Mouse (Mus musculus): Measurements from ENCODE around the gene Crocc2. TPM values are rescaled to one million over a fixed set of nuclear protein-coding genes. Genes with fewer than 3 reads are reported as not detected.

Crocc2 gene
- polyA plus RNA-seq, 1 experiment: 0.01 TPM

- peaks cover 5% of the 10 kb centered on the region for H3K27me3 ChIP-seq (ENCODE audit: control insufficient read depth, insufficient read depth, insufficient read length)
- H3K36me3 ChIP-seq (ENCODE audit: control insufficient read depth, insufficient read depth): no peaks in the 10 kb centered on the region
- H3ac ChIP-seq (ENCODE audit: control insufficient read depth, insufficient read length, low read depth): no peak overlapping the region
- H3K79me2 ChIP-seq (ENCODE audit: control insufficient read depth, insufficient read depth): no peaks in the 10 kb centered on the region
- no peaks in the 10 kb centered on the region for H3K79me3 ChIP-seq (ENCODE audit: low read depth)
- no peak for TF ChIP-seq USF1 (IDR thresholded peaks at IDR 0.05; ENCODE audit: low read depth)
- TF ChIP-seq FOSL1 (IDR thresholded peaks at IDR 0.05; ENCODE audit: insufficient read depth, low read length, poor library complexity, severe bottlenecking): no peak
- no peak for TF ChIP-seq MAX (IDR thresholded peaks at IDR 0.05)
- TF ChIP-seq CEBPB (IDR thresholded peaks at IDR 0.05; ENCODE audit: low read depth): no peak
- no peak for TF ChIP-seq MYOG (IDR thresholded peaks at IDR 0.05; ENCODE audit: control insufficient read depth, extremely low read depth, insufficient read length)
- TF ChIP-seq CTCF (IDR thresholded peaks at IDR 0.05; ENCODE audit: control insufficient read depth, insufficient read depth, insufficient read length): no peak
- no peak for TF ChIP-seq MYOD1 (IDR thresholded peaks at IDR 0.05; ENCODE audit: control insufficient read depth, insufficient read length, low read depth)
- H3K4me3 ChIP-seq (ENCODE audit: insufficient read depth, poor library complexity, severe bottlenecking): no peak overlapping the region
These were observed 59.4 kb downstream of the Crocc2 start for GRCm38 (mm10) chr1:93227976-93228365.

GRCm38 (mm10) chr1:93229221-93229620 lies 60.7 kb downstream of the Crocc2 start:
- no peaks in the 10 kb centered on the region for H3K79me3 ChIP-seq (ENCODE audit: low read depth)
- H3ac ChIP-seq (ENCODE audit: control insufficient read depth, insufficient read length, low read depth): no peak overlapping the region
- H3K36me3 ChIP-seq (ENCODE audit: control insufficient read depth, insufficient read depth): no peaks in the 10 kb centered on the region
- no peak overlapping the region for H3K4me3 ChIP-seq (ENCODE audit: insufficient read depth, poor library complexity, severe bottlenecking)
- peak; percentile 79 for TF ChIP-seq MYOD1 (IDR thresholded peaks at IDR 0.05; ENCODE audit: control insufficient read depth, insufficient read length, low read depth)
- TF ChIP-seq FOSL1 (IDR thresholded peaks at IDR 0.05; ENCODE audit: insufficient read depth, low read length, poor library complexity, severe bottlenecking): no peak
- H3K27me3 ChIP-seq (ENCODE audit: control insufficient read depth, insufficient read depth, insufficient read length): no peaks in the 10 kb centered on the region
- H3K79me2 ChIP-seq (ENCODE audit: control insufficient read depth, insufficient read depth): no peaks in the 10 kb centered on the region

GRCm38 (mm10) chr1:93229626-93230025 lies 61.1 kb downstream of the Crocc2 start:
- no peaks in the 10 kb centered on the region for H3K79me2 ChIP-seq (ENCODE audit: control insufficient read depth, insufficient read depth)
- no peak overlapping the region for H3ac ChIP-seq (ENCODE audit: control insufficient read depth, insufficient read length, low read depth)
- TF ChIP-seq CEBPB (IDR thresholded peaks at IDR 0.05; ENCODE audit: low read depth) (no peak), FOSL1 (IDR thresholded peaks at IDR 0.05; ENCODE audit: insufficient read depth, low read length, poor library complexity, severe bottlenecking) (no peak), CTCF (IDR thresholded peaks at IDR 0.05; ENCODE audit: control insufficient read depth, insufficient read depth, insufficient read length) (no peak), MAX (IDR thresholded peaks at IDR 0.05) (no peak), MYOD1 (IDR thresholded peaks at IDR 0.05; ENCODE audit: control insufficient read depth, insufficient read length, low read depth) (no peak), USF1 (IDR thresholded peaks at IDR 0.05; ENCODE audit: low read depth) (no peak), MYOG (IDR thresholded peaks at IDR 0.05; ENCODE audit: control insufficient read depth, extremely low read depth, insufficient read length) (no peak)
- H3K36me3 ChIP-seq (ENCODE audit: control insufficient read depth, insufficient read depth): no peaks in the 10 kb centered on the region
- no peak overlapping the region for H3K4me3 ChIP-seq (ENCODE audit: insufficient read depth, poor library complexity, severe bottlenecking)
- no peaks in the 10 kb centered on the region for H3K27me3 ChIP-seq (ENCODE audit: control insufficient read depth, insufficient read depth, insufficient read length)
- H3K79me3 ChIP-seq (ENCODE audit: low read depth): no peaks in the 10 kb centered on the region

- H3K27me3 ChIP-seq (ENCODE audit: control insufficient read depth, insufficient read depth, insufficient read length): peaks cover 3% of the 10 kb centered on the region
- TF ChIP-seq MAX (IDR thresholded peaks at IDR 0.05) (peak; percentile 31), MYOG (IDR thresholded peaks at IDR 0.05; ENCODE audit: control insufficient read depth, extremely low read depth, insufficient read length) (no peak)
These were observed 67.3 kb downstream of the Crocc2 start, which contains the start of gene Sned1 for GRCm38 (mm10) chr1:93235576-93236544. Gene Sned1, plus strand, starts transcription at chr1:93235841.

GRCm38 (mm10) chr1:93236545-93236924 lies 68.0 kb downstream of the Crocc2 start:
- Histone ChIP-seq H3K27me3 (ENCODE audit: control insufficient read depth, insufficient read depth, insufficient read length) (peaks cover 3% of the 10 kb centered on the region), H3K79me2 (ENCODE audit: control insufficient read depth, insufficient read depth) (no peaks in the 10 kb centered on the region), H3ac (ENCODE audit: control insufficient read depth, insufficient read length, low read depth) (peak overlapping the region; percentile 75), H3K4me3 (ENCODE audit: insufficient read depth, poor library complexity, severe bottlenecking) (no peak overlapping the region), H3K79me3 (ENCODE audit: low read depth) (no peaks in the 10 kb centered on the region), H3K36me3 (ENCODE audit: control insufficient read depth, insufficient read depth) (no peaks in the 10 kb centered on the region)
- no peak for TF ChIP-seq FOSL1 (IDR thresholded peaks at IDR 0.05; ENCODE audit: insufficient read depth, low read length, poor library complexity, severe bottlenecking)
- TF ChIP-seq CTCF (IDR thresholded peaks at IDR 0.05; ENCODE audit: control insufficient read depth, insufficient read depth, insufficient read length): peak; percentile 19
- no peak for TF ChIP-seq MYOD1 (IDR thresholded peaks at IDR 0.05; ENCODE audit: control insufficient read depth, insufficient read length, low read depth)
- no peak for TF ChIP-seq MYOG (IDR thresholded peaks at IDR 0.05; ENCODE audit: control insufficient read depth, extremely low read depth, insufficient read length)
- no peak for TF ChIP-seq MAX (IDR thresholded peaks at IDR 0.05)
- TF ChIP-seq CEBPB (IDR thresholded peaks at IDR 0.05; ENCODE audit: low read depth): no peak
- TF ChIP-seq USF1 (IDR thresholded peaks at IDR 0.05; ENCODE audit: low read depth): no peak

More at GRCm38 (mm10) chr1:93235576-93236544, 67.3 kb downstream of the Crocc2 start, which contains the start of gene Sned1:
- no peaks in the 10 kb centered on the region for H3K79me3 ChIP-seq (ENCODE audit: low read depth)
- H3K4me3 ChIP-seq (ENCODE audit: insufficient read depth, poor library complexity, severe bottlenecking): peak within 1 kb of the TSS; percentile 18
- H3ac ChIP-seq (ENCODE audit: control insufficient read depth, insufficient read length, low read depth): peak within 1 kb of the TSS; percentile 75
- no peaks in the 10 kb centered on the region for H3K79me2 ChIP-seq (ENCODE audit: control insufficient read depth, insufficient read depth)
- no peaks in the 10 kb centered on the region for H3K36me3 ChIP-seq (ENCODE audit: control insufficient read depth, insufficient read depth)

GRCm38 (mm10) chr1:93237676-93238075 lies 69.2 kb downstream of the Crocc2 start:
- peaks cover 3% of the 10 kb centered on the region for H3K27me3 ChIP-seq (ENCODE audit: control insufficient read depth, insufficient read depth, insufficient read length)
- no peaks in the 10 kb centered on the region for H3K79me3 ChIP-seq (ENCODE audit: low read depth)
- H3K36me3 ChIP-seq (ENCODE audit: control insufficient read depth, insufficient read depth): no peaks in the 10 kb centered on the region
- TF ChIP-seq CTCF (IDR thresholded peaks at IDR 0.05; ENCODE audit: control insufficient read depth, insufficient read depth, insufficient read length) (no peak), FOSL1 (IDR thresholded peaks at IDR 0.05; ENCODE audit: insufficient read depth, low read length, poor library complexity, severe bottlenecking) (no peak), MYOG (IDR thresholded peaks at IDR 0.05; ENCODE audit: control insufficient read depth, extremely low read depth, insufficient read length) (no peak), MAX (IDR thresholded peaks at IDR 0.05) (no peak), USF1 (IDR thresholded peaks at IDR 0.05; ENCODE audit: low read depth) (no peak), CEBPB (IDR thresholded peaks at IDR 0.05; ENCODE audit: low read depth) (no peak), MYOD1 (IDR thresholded peaks at IDR 0.05; ENCODE audit: control insufficient read depth, insufficient read length, low read depth) (no peak)
- H3K4me3 ChIP-seq (ENCODE audit: insufficient read depth, poor library complexity, severe bottlenecking): no peak overlapping the region
- H3ac ChIP-seq (ENCODE audit: control insufficient read depth, insufficient read length, low read depth): no peak overlapping the region
- no peaks in the 10 kb centered on the region for H3K79me2 ChIP-seq (ENCODE audit: control insufficient read depth, insufficient read depth)

All from C2C12 (cell line).